Mouse (Mus musculus) common myeloid progenitor, adult 5-6 weeks (primary cell): ENCODE measurements around the gene Rrp8. TPM values are rescaled to one million over a fixed set of nuclear protein-coding genes. Genes with fewer than 3 reads are reported as not detected.
"Not testable (repeated sequence)": the region's sequence is repeated elsewhere in the genome, so short reads cannot be mapped to it uniquely, and the experiment has no call there.

Source experiments
- ATAC-seq: replicated peaks from 2 replicates; pipeline ENCODE4 v1.8.0; 2016; ENCODE audit warnings: low read depth, mild to moderate bottlenecking, moderate TSS enrichment, inconsistent platforms; ENCODE audit not compliant: poor library complexity, severe bottlenecking
- total RNA-seq: library from RNA; stranded (forward); fragments of 200-1000, 187-1606 nt; gene quantifications from 2 replicates; pipeline ENCODE4 v1.2.3, GENCODE M21; 2017

Rrp8 gene
- total RNA-seq, 1 experiment from 2014 or later, result 26.5 TPM

- ATAC-seq, result peak; percentile 95
Measured at GRCm38 (mm10) chr7:105751491-105752433, 14.6 kb upstream of the Rrp8 start, which contains the start of gene Tpp1. Tpp1 (minus strand) TSS chr7:105752235.

GRCm38 (mm10) chr7:105747776-105748175 is 10.6 kb upstream of the Rrp8 start:
- no peak for ATAC-seq

GRCm38 (mm10) chr7:105743926-105744590 is 6.9 kb upstream of the Rrp8 start, which contains the start of gene Taf10:
Taf10 (minus strand) TSS chr7:105744361.
- peak; percentile 98 for ATAC-seq

DNA sequence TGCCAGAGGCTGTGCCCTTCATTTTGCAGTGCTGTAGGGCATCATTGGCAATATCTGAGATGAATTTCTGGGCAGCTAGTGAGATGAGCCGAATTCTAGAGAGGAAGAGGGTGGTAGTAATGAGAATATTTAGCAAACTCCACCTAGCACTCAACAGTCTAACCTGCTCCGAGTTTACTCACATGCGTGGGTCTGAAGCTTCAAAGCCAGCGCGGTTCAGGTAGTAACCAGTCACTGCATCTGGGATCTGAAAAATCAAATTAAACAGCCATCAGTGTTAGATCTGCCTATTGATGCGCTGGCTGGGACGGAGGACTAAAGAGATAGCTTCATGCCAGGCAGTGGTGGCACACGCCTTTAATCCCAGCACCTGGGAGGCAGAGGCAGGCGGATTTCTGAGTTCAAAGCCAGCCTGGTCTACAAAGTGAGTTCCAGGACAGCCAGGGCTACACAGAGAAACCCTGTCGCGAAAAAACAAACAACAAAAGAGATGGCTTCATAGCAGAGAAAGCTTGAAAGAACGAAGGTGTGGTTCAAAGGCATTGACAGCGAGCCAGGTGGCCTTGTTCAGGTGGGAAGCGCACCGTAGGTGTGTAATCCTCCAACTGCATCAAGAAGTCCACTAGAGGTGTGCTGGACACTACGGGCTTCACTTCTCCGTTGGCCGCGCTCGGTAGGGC is 6.2 kb upstream of the Rrp8 start:
- ATAC-seq, result not testable (repeated sequence)

DNA sequence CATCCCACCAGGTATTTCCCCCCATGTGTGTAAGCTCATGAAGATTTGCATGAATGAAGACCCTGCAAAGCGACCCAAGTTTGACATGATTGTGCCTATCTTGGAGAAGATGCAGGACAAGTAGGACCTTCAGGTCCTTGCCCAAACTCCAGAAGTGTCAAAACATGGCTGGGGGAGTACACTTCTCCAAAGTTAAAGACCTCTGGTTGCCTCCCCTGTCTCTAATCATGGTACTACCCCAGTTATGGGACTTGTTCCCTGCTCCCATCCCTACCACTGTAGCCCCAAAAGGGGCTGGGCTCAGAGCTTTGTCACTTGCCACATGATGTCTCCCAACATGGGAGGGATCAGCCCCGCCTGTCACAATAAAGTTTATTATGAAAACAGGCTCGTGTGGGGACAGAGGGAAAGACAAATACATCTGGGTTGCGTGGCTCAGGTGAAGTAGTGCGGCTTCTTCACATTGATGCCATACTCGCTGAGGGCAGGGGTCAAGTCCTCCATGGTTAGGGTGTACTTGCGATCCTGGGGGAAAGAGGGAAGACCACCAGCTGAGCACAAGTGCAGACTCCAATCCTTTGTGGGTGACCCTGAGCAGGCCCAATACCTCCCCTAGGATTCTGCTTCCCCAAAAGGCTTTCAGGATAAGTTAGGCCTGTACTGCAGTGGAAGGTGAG is 5.5 kb upstream of the Rrp8 start:
- not testable (repeated sequence) for ATAC-seq

GRCm38 (mm10) chr7:105741978-105742377 is 4.8 kb upstream of the Rrp8 start:
- ATAC-seq, result no peak

DNA sequence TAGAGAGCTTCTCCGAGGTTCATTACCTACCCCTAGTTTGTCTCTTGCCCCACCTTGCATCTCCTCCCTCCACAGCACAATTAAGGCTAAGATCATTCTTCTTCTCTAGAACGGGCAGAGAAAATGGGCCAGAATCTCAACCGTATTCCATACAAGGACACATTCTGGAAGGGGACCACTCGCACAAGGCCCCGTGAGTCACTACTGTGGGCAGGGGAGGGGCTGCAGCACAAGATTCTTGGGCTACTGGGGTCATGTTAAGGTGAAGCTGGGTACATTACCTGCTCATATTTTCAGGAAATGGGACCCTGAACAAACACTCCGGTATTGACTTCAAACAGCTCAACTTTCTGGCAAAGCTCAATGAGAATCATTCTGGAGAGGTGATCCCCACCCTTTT is 3.7 kb upstream of the Rrp8 start:
- no peak for ATAC-seq

- no peak for ATAC-seq
Measured at GRCm38 (mm10) chr7:105740089-105740795, 3.1 kb upstream of the Rrp8 start.

- peak; percentile 72 for ATAC-seq
Measured at GRCm38 (mm10) chr7:105738948-105739347, 1.8 kb upstream of the Rrp8 start.

GRCm38 (mm10) chr7:105738286-105738685 is 1.1 kb upstream of the Rrp8 start:
- no peak for ATAC-seq

GRCm38 (mm10) chr7:105737648-105738047 is 463 bp upstream of the Rrp8 start:
- ATAC-seq, result no peak

- peak; percentile 79 for ATAC-seq
Measured at GRCm38 (mm10) chr7:105736264-105736901, 802 bp downstream of the Rrp8 start, which contains the start of gene Ilk. Ilk (plus strand) TSS chr7:105736592.

DNA sequence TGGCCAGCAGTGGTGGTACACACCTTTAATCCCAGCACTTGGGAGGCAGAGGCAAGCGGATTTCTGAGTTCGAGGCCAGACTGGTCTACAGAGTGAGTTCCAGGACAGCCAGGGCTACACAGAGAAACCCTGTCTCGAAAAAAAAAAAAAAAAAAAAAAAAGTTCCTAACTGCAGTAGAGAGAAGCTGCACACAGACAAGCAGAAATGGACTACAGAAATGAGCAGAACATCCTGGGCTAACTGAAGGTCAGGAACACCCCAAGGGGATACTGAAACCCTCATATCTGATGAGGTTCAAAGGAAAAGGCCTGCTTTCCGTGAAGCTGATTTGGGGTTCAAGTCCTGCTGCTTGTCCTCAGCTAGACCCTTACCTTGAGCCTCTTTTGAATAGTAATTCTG is 1.7 kb downstream of the Rrp8 start:
- not testable (repeated sequence) for ATAC-seq

GRCm38 (mm10) chr7:105734826-105735225 is 2.4 kb downstream of the Rrp8 start:
- no peak for ATAC-seq

GRCm38 (mm10) chr7:105733836-105734235 is 3.3 kb downstream of the Rrp8 start:
- no peak for ATAC-seq

DNA sequence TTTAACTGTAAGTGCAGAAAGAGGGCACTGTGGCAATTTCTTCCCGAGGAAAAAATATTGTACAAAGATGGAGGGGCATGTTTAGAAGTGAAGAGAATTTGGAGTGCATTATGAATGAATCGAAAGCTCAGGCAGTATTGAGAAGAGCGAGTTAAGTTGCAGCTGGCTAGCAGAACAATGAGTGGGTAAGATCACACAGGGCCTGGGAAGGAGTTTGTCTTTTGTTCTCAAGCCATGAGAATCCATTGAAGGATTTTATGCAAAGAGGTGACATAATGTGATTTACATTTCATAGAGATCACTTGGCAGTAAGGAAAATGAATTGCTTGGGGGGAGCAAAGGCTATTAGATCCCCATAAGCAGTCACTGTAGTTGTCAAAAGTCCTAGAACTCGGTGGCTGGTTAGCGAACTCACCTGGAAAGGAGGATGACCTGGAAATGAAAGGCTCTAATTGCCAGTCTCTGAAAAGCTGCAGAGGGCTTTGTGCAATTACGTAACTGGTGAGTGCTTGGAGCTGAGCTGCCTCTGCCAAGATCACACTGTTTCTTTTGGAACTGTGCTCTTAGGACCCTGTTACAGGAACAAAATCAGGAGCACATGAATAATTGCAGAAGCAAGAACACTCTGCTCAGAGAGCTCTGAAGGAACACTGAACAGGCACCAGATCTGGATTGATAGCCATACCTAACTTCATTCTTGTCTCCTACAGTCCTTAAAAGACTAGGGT is 8.3 kb downstream of the Rrp8 start:
- no peak for ATAC-seq

- no peak for ATAC-seq
Measured at GRCm38 (mm10) chr7:105726980-105727325, 10.2 kb downstream of the Rrp8 start.
